Mouse (Mus musculus): ENCODE data around the gene Tfec.

GRCm38 (mm10) chr6:16898251-16898862 is at the start of gene Tfec:
- TF ChIP-seq CTCF (IDR thresholded peaks at IDR 0.05; ENCODE audit: extremely low read depth, insufficient read length, insufficient replicate concordance, low read depth, low read length) (no peak), POLR2A (IDR thresholded peaks at IDR 0.05; ENCODE audit: low read depth, low read length) (no peak)

Data from small intestine, adult 2 months (tissue).